Mouse (Mus musculus) left cerebral cortex, postnatal 14 days (tissue): ENCODE measurements around the gene Pmfbp1. TPM values are rescaled to one million over a fixed set of nuclear protein-coding genes. Genes with fewer than 3 reads are reported as not detected.
"Not testable (repeated sequence)": the region's sequence is repeated elsewhere in the genome, so short reads cannot be mapped to it uniquely, and the experiment has no call there.

ENCODE experiments used
- DNase-seq, 2 experiments: peaks; one replicate each; pipeline ENCODE4 v3.0.0; 2021 to 2022; ENCODE audit warnings: low spot score in 2 of 2, mixed read lengths in 1 of 2
- intact Hi-C: fragments of 180-260 bp; cut with DNase I; formaldehyde crosslinking; loops from one replicate; pipeline ENCODE4 v1.15.1; 2025
- long read RNA-seq, 2 experiments: library from polyadenylated mRNA; stranded (forward); transcript quantifications; one replicate each; pipeline ENCODE4 v2.0.0; 2021
- total RNA-seq, 2 experiments: library from RNA; stranded (reverse); gene quantifications; 2 replicates each; pipeline ENCODE4 v1.2.3; 2021

The Pmfbp1 gene
- under 1 TPM; 0.22 to 0.32 TPM for total RNA-seq
- long read RNA-seq, experiment 1, partial matches to known transcripts = 2 of 2 reads
- long read RNA-seq, experiment 1, other reads (novel, unspliced or antisense) = 0 of 2 reads
- long read RNA-seq, experiment 2, partial matches to known transcripts = 0 of 1 reads
- long read RNA-seq, experiment 2, other reads (novel, unspliced or antisense) = 1 of 1 reads

DNA sequence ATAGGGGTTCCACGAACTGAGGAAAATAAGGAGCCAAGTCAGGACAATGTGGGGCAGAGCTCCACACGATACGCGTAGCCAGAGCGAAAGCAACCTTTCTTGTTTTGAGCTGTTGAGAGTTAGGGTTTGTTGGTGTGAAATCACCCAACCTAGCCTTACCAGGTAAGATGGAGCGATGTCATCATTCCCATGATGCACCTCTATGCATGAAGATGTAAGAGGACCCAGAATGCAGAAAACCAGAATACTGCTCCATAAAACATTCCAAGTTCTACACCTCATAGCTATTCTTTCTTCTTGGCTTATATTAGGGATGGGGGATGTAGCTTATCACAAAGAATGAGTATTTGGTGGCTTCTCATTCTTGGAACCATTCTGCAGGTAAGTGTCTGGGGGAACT lies at the start of gene Pmfbp1:
TSS of gene Pmfbp1 (plus strand) at position 301 of the 400 bp plus-strand sequence.
- no peak for DNase-seq
- intact Hi-C loops = loop anchor here (5.0 kb wide), 1 partner anchor 44 kb away; no protein-coding TSS in a partner anchor

DNA sequence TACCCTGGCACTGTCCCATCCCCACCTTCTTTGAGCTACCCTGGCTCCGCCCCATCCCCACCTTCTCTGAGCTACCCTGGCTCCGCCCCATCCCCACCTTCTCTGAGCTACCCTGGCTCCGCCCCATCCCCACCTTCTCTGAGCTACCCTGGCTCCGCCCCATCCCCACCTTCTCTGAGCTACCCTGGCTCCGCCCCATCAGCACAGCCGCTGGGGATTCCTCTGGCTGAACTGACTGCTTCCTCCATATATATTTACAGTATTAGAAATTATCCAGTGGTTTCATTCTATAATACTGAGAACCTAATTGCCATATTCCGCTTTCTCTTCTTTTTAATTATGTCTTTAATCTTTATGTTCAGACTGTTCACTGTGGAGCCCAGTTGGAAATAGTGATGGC lies 46.9 kb upstream of the Pmfbp1 start:
- intact Hi-C loops = not testable (repeated sequence)

DNA sequence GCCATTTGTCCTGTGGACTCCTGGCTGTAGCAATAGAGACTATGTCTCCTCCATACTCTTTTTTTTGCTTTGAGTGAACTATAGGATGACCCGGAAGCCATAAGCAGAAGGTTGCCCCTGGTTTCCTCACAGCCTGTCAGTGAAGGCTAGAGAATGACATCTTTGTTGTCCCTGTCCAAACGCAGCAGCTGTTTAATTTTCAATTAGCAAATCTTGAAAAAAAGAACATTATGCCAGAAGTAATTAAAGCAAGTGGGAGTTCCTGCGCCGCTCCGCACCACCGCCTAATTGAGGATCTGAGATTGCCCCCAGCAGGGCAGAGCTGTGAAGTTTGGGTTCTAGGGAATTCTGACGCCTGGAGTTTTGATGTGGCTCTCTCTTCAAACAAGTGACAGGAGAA lies 42.8 kb upstream of the Pmfbp1 start:
- DNase-seq = no peak
- intact Hi-C loops = no loop called here

More for the DNA sequence above, 46.9 kb upstream of the Pmfbp1 start:
- not testable (repeated sequence) for DNase-seq

DNA sequence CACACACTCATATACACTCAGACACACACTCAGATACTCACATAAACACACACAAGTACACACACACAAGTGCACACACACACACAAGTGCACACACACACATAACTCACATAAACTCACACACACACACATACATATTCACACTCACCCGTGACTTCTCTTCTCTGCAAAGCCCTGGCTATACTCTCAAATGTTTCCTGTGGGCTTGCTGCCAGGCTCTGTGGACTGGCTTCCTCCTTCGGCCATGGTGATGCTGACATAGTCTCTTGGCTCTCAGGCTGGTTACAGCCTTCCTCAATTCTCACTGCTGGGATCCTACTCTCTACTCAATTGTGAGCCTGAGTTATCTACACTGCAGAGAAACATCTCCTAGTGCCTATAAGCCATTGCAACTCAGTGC lies 38.7 kb upstream of the Pmfbp1 start:
- DNase-seq = peak in 1 of 2 experiments; percentile 23
- intact Hi-C loops = no loop called here

DNA sequence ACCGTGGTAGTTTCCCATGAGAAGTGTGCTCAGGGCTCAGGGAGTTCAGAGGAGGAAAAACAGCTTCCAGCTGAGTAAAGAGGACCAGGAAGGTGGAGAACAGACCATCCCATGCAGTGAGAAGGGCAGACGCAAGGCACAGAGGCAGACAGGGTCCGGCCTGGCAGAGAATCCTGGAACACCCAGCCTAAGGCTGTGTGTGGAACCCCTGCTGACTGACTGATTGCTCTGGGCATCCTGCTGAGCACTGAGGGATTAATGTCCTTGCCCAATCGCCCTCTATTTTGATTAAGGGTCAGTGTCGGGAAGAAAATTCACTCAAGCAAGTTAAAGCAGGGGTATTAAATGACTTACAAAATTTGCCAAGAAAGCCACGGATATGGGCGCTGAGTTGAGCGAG lies 36.4 kb upstream of the Pmfbp1 start:
- no peak for DNase-seq
- intact Hi-C loops = no loop called here

DNA sequence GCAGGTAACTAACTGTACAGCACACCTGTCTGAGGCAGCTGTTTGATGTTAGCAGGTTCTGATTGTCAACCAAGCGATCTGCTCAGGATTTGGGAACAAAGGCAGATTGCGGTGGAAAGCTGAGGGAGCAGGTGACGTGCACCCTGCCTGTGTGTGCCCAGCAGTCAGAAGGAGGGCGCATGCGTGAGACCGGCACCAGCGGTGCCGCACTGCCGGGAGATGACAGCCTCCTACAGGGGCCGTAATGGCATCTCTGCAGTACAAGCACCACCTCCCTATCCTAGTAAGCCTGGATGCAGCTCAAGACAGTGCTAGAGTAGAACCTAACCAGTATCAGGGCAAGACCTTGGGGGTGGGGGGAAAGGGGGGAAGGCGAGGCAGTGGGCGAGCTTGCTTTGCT lies 35.2 kb upstream of the Pmfbp1 start:
- DNase-seq = peak; percentile 47 to 51
- intact Hi-C loops = no loop called here

DNA sequence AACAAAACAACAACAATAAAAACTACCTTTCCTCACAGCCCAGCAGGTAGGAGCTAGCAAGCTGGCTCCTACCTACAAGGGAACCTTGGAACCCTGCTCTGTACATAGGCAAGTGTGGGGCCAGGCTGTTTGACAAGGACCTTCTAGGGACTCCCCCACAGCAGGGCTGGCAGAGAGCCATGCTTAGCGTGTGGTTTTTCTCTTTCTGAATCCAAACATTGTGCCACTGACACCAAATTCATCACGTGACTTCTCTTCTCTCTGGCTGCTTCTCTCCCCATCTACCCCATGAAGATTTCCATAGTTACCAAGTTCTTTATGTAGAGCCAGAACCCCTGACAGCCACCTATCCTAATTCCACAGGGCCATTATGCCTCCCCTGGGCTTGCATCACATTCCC lies 30.8 kb upstream of the Pmfbp1 start:
- intact Hi-C loops = loop anchor here (5.0 kb wide), 1 partner anchor 46 kb away; no protein-coding TSS in a partner anchor
- DNase-seq = no peak

DNA sequence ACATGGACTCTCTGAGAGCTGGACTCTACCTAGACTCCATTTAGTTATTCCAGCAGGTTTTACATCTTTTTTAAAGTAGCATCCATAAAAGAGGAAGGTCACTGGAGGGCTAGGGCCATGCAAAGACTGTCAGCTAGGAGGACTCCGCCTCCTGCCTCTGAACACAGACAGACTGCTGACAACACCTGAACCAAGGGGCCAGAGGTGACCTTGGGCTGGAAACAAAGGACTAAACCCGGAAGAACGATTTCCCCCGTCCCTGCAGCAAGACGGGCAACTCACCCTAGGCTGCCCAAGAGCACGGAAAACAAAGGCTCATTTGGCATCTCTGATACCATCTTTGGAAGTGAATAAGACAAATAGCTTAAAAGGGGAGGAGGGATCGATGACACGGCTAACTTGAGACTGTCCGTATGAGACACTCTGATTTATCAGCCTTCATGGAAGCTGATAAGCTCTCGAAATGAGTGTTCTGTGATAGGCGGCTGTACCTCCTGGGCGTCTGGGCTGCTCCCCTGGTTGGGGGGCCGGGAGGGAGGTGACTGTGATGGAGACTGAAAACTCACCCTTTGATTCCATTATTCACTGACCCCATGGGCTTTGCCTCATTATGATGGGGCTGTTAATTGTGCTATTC lies 30.0 kb upstream of the Pmfbp1 start:
- intact Hi-C loops = loop anchor here (5.0 kb wide), 1 partner anchor 46 kb away; no protein-coding TSS in a partner anchor
- no peak for DNase-seq

DNA sequence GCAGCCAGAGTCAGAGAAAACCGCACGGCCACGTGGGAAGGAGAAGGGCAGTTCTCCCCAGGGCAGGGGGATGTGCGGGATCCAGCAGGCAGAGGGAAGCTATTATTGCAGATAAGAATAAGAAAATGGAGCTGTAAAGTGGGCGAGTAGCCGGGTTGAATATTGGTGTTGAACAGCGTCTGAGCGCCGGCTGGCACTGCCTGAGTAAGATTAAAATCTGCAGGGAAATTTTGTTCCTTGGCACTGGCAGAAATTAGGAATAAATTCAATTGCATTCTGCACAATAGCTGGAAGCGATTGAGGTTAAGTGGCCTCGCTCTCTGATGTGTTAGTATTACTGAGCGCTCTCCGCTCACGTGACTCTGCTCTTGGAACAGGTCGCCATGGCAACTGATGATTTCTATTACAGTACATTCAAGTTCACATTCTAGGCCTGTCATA lies 29.4 kb upstream of the Pmfbp1 start:
- intact Hi-C loops = loop anchor here (5.0 kb wide), 1 partner anchor 47 kb away; no protein-coding TSS in a partner anchor
- peak; percentile 78 to 89 for DNase-seq

DNA sequence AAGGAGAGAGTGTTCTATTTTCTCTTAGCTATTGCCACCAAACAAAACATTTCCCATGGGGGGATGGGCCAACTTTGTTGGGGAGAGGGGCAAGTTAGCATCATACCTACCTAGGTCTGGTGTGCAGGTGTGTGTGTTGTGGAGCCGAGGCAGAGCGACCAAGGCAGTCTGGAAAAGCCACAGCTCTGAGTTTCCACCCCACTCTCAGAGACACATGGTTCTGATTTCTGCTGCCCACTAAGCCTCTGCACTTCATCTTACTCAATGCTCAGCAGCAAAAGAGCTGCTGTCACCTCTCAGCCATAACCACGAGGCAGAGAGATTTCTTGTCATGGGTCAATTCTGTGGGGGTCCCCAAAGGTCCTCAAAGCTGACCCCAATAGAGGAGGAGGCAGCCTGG lies 28.8 kb upstream of the Pmfbp1 start:
- intact Hi-C loops = loop anchor here (5.0 kb wide), 1 partner anchor 578 kb away; no protein-coding TSS in a partner anchor
- DNase-seq = no peak

DNA sequence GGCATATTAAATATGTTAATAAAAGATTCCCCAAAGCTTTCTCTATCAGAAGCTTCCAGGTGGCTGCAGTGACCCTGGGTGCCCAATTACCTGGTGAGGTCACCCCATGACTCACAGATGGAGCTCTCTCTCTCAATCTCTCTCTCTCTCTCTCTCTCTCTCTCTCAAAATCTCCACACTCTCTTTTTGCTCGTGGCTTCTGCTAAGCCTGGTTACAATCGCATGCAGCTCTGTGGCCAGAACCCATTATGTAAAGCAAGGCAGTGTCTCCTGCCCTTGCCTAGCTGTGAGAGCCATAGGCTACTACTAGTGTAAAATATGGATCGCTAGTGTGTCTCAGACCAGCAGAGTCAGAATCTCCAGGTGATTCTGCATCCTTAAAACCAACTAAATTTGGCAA lies 28.1 kb upstream of the Pmfbp1 start:
- intact Hi-C loops = loop anchor here (5.0 kb wide), 1 partner anchor 578 kb away; no protein-coding TSS in a partner anchor
- DNase-seq = no peak

DNA sequence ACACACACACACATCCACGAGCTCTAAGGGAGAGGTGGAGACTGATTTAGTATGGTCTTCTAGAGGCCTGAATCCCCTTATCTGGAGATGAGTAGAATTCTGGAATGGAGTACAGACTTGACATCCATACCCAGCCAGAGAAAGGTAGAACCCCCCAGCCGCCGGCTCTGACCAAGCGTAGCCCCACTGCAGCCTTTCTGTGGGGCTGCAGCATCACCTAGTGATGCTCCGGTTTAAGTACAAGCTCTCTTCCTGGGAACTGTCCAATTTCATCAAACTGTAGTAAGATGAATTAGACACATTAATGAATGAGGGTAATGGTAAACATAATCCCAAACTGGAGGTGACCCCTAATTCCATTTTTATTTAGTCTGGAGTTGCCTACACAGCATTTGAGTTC lies 26.3 kb upstream of the Pmfbp1 start:
- peak; percentile 30 to 38 for DNase-seq
- intact Hi-C loops = loop anchor here (5.0 kb wide), 1 partner anchor 580 kb away; no protein-coding TSS in a partner anchor

DNA sequence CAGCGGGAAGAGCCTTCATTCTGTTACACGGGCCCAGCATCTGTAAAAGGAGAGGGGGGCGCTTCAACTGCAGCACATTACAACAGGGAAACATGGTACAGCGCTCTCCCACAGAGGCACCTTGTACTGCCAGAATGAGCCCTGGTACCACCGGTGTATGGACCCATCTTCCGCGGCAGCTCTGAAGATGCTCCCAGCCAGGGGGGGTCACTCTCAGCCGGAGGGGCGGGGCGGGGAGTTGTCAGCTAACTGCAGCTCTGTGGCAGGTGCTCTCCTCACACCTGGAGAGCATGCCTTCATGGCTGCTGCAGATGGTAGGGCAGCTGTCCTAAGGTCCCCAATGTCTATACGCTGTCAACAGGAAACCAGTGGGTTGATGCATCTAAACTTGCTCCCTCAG lies 25.7 kb upstream of the Pmfbp1 start:
- DNase-seq = no peak
- intact Hi-C loops = loop anchor here (5.0 kb wide), 1 partner anchor 581 kb away; no protein-coding TSS in a partner anchor

DNA sequence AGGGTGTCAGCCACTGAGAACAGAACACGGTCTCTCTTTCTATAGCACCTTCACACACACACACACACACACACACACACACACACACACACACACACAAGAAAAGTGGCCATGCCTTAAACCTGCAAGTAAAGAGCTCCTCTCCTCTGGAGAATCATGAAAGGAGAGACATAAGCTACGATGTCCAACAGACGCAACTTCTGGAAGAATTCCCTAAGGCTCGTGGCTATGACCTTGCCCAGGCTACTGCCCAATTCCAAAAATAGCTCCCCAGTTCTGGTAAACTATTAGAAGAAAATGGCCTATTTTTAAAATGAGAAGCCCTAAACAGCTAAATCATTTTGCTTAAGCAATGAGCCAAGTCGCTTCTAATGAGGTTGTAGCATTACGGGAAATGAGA lies 22.0 kb upstream of the Pmfbp1 start:
- intact Hi-C loops = no loop called here
- no peak for DNase-seq

DNA sequence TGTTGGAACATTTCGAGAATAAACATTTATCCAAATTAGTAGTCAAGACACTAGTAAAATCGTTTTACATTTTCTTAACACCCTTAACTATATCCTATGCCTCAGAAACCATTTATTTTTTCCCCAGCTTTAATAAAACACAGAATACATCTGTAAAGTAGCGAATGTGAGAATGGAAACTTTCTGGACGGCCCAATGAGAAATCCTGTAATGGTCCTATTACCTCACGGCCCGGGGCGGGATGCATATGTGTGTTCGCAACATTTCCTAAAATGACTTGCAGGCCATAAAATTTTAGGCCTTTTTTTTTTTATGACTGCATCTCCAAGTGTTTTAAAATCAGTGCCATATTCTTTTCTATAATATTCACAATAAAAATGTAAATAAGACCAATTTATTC lies 21.4 kb upstream of the Pmfbp1 start:
- intact Hi-C loops = no loop called here
- DNase-seq = no peak

DNA sequence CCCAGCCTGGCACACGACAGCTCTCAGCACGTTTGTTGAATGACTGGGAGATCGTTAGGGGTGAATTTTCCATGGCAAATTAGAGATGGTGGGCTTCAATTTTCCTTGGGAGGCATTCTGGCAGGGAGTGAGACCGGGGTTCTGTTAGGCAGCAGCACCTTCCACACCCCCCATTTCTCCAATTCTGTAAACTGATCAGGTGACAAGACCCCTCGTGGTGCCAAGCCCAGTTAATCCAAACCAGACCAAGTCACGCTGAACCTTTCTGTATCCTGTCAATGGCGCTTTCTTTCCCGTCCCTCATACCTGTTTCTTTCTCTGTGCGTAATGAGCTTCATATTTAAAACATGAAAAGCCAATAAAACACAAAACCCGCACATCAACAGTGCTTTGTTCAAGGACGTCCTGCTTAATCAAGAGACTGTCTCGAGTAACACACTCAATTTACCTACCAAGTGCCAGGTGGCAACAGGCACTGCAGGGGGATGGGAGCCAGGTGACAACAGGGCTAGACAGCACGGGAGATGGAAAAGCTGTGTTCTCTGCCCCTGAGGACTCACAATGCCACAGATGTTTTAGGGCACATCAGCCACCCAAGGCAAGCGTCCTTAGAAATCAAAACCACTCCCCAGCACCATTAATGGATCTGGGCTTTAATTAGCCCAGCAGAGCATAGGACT lies 19.2 kb upstream of the Pmfbp1 start:
- DNase-seq = no peak
- intact Hi-C loops = no loop called here

DNA sequence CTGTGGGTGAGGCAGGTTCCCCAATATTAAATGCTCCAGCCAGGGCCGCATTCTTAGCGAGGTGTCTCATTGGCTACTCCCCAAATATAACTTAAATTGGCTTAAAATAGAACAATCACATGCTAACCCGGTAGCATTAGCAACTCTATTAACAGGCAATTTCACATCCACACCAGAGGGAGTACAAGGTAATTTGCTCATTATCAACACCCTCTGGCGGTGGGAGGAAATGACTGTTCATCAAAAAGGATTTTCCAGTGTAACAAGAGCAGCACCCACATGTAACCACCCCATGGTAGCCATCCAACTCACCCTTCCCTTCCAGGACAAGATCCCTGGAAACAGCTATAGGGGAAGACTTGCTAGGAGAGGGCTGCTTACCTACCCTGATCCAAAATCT lies 18.4 kb upstream of the Pmfbp1 start:
- DNase-seq = no peak
- intact Hi-C loops = no loop called here

DNA sequence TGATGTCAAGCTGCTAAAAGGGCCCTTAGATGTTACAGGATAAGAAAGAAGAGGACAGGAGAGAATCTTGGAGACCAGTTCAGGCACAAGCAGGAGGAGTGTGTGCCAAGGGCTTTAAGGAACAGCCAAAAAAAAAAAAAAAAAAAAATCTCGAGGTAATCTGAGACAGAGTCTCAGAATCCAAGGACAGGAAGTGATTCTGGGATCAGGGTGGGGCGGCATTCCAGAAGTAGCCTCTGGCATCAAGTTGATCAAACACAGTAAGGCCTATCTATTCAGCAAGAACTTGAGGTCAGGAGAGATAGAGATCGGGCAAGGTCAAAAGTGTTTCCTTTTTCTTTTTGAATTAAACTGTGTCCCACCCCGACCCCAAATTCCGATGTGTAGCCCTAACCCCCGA lies 15.2 kb upstream of the Pmfbp1 start:
- intact Hi-C loops = no loop called here
- DNase-seq = no peak

DNA sequence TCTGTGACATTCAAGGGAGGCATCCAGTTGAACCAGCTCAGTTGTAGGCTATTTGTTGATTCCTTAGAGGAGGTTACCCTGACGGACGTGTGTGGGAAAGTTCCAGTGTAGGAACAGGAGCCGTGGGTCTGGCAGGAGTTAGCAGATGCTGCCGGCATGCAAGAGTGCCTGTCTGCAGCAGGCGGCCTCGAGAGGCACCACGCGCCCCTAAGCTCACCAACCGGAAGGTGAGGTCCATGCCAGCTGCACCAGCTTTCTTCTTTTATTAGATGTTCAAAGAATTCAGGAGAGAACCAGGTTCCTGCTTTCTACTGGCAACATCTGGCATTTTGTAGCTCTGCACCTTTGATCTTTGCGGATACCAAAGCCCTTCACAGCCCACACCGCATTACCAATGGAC lies 9.1 kb upstream of the Pmfbp1 start:
- intact Hi-C loops = no loop called here
- no peak for DNase-seq

DNA sequence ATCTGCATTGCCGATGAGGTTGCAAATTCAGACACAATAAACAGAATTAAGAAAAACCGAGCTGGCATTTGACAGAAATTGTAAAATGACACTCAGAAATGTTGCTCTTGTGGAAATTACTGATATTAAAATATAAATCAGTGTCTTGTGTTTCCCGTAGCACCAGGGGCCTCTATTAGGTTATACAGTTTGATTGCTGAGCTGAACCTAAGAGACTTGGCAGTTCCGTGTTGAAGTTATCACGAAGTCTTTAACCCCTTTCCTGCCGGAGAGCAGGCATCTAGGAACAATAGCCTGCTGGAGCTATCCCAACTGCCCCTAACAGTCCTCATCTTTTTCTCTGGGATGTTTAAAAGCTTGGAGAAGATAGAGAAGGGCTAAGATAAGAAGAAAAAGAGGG lies 8.3 kb upstream of the Pmfbp1 start:
- no peak for DNase-seq
- intact Hi-C loops = no loop called here
